Mouse (Mus musculus): ENCODE results near the gene Tmub2. TPM values are rescaled to one million over a fixed set of nuclear protein-coding genes. Genes with fewer than 3 reads are reported as not detected.

Gene Tmub2
- polyA plus RNA-seq, 1 experiment from 2014 or later = 40.9 TPM

DNA sequence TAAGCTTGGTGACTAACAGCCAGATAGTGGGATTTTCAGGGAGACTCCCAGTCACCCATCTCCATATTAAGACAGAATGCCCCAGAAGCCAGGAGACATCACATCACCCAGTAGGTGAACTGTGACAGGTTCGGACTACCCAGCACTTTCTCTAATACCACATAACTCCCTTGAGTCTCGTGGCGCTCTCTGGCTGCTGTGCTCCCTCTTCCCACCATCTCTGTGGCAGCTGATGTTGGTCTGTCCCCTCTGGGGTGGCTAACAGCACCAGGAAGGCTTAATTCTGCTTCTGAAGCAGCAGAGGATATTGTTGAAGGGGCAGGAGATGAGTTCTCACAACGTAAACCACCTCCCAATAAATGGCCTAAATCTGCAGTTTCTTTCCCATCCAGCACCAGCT lies 27.2 kb downstream of the Tmub2 start:
- Histone ChIP-seq H3K9me3 (replicated peaks; ENCODE audit: control insufficient read depth, low read length) (no peaks in the 10 kb centered on the region), H3K4me3 (ENCODE audit: low read depth, low read length) (no peak overlapping the region), H3K4me1 (ENCODE audit: control insufficient read depth, insufficient read depth, low read length) (peaks cover 10% of the 10 kb centered on the region), H3K27me3 (ENCODE audit: control insufficient read depth, insufficient read depth, low read length) (no peaks in the 10 kb centered on the region), H3K4me2 (ENCODE audit: low read depth, low read length) (no peak overlapping the region), H3K27ac (replicated peaks; ENCODE audit: low read depth, low read length) (no peak overlapping the region), H3K36me3 (replicated peaks; ENCODE audit: control insufficient read depth, insufficient read depth, low read depth, low read length) (peaks cover 7% of the 10 kb centered on the region; the same call in 1 of the 2 replicates), H3K9ac (replicated peaks; ENCODE audit: low read length) (no peak overlapping the region)
- no peak for DNase-seq (ENCODE audit: low spot score)
- 71% methylated on average over 4 of the region's 4 CpGs for WGBS
- ATAC-seq (replicated peaks; ENCODE audit: insufficient number of reproducible peaks, low FRiP score, low TSS enrichment, low read depth) = no peak

DNA sequence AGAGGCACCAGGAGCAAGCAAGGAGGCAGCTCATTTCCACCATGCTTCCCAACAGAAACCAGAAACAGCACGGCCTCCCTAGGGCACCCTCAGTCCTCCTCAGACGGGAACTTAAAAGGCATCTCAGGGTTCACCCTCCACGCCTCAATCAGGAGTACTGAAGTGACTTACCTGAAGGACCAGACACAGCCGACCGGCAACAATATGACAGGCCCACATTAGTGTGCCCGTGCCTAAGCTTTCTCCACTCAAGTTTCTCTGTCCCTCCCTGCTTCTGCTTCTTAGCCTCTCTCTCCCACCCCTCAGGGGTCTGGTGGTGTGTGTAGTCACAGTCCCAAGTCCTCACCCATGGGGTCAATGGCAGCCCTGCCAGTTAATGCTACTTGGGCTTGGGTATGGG lies 27.9 kb downstream of the Tmub2 start:
- Histone ChIP-seq H3K9me3 (replicated peaks; ENCODE audit: control insufficient read depth, low read length) (no peaks in the 10 kb centered on the region), H3K4me1 (ENCODE audit: control insufficient read depth, insufficient read depth, low read length) (peaks cover 10% of the 10 kb centered on the region), H3K27me3 (ENCODE audit: control insufficient read depth, insufficient read depth, low read length) (no peaks in the 10 kb centered on the region), H3K4me3 (ENCODE audit: low read depth, low read length) (no peak overlapping the region), H3K36me3 (replicated peaks; ENCODE audit: control insufficient read depth, insufficient read depth, low read depth, low read length) (peaks cover 3% of the 10 kb centered on the region; the same call in 1 of the 2 replicates), H3K27ac (replicated peaks; ENCODE audit: low read depth, low read length) (no peak overlapping the region), H3K4me2 (ENCODE audit: low read depth, low read length) (no peak overlapping the region), H3K9ac (replicated peaks; ENCODE audit: low read length) (no peak overlapping the region)
- WGBS = 83% methylated on average over 6 of the region's 6 CpGs
- DNase-seq (ENCODE audit: low spot score) (no peak), ATAC-seq (replicated peaks; ENCODE audit: insufficient number of reproducible peaks, low FRiP score, low TSS enrichment, low read depth) (no peak)

DNA sequence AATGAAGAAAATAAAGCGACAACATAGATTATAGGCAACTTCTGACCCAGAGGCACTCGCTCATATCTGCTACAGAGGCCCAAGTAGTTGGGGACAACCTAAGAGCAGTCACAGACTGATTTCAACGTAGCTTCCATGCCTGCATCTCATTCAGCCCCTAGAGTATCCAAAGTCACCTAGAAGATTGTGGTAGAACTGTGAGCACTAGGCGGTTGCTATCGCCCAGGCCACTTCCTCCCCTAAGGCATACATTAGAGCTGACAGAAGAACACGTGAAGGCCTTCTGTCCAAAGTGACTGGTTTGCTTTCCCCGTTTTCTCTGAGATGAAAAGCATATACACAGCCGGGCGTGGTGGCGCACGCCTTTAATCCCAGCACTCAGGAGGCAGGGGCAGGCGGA lies 29.6 kb downstream of the Tmub2 start:
- H3K9me3 ChIP-seq (replicated peaks; ENCODE audit: control insufficient read depth, low read length) = no peaks in the 10 kb centered on the region
- no peak overlapping the region for H3K4me2 ChIP-seq (ENCODE audit: low read depth, low read length)
- no peaks in the 10 kb centered on the region for H3K27me3 ChIP-seq (ENCODE audit: control insufficient read depth, insufficient read depth, low read length)
- no peak for DNase-seq (ENCODE audit: low spot score)
- H3K4me3 ChIP-seq (ENCODE audit: low read depth, low read length) = no peak overlapping the region
- 88% methylated on average over 12 of the region's 12 CpGs for WGBS
- H3K27ac ChIP-seq (replicated peaks; ENCODE audit: low read depth, low read length) = no peak overlapping the region
- peaks cover 10% of the 10 kb centered on the region for H3K4me1 ChIP-seq (ENCODE audit: control insufficient read depth, insufficient read depth, low read length)
- ATAC-seq (replicated peaks; ENCODE audit: insufficient number of reproducible peaks, low FRiP score, low TSS enrichment, low read depth) = no peak
- no peaks in the 10 kb centered on the region; the same call in 1 of the 2 replicates for H3K36me3 ChIP-seq (replicated peaks; ENCODE audit: control insufficient read depth, insufficient read depth, low read depth, low read length)
- no peak overlapping the region for H3K9ac ChIP-seq (replicated peaks; ENCODE audit: low read length)

- Histone ChIP-seq H3K36me3 (replicated peaks; ENCODE audit: control insufficient read depth, insufficient read depth, low read depth, low read length) (no peaks in the 10 kb centered on the region; the same call in 1 of the 2 replicates), H3K27ac (replicated peaks; ENCODE audit: low read depth, low read length) (peak overlapping the region; percentile 99), H3K9me3 (replicated peaks; ENCODE audit: control insufficient read depth, low read length) (no peaks in the 10 kb centered on the region), H3K4me3 (ENCODE audit: low read depth, low read length) (peak overlapping the region; percentile 100), H3K4me2 (ENCODE audit: low read depth, low read length) (peak overlapping the region; percentile 90), H3K4me1 (ENCODE audit: control insufficient read depth, insufficient read depth, low read length) (peaks cover 8% of the 10 kb centered on the region), H3K9ac (replicated peaks; ENCODE audit: low read length) (peak overlapping the region; percentile 100), H3K27me3 (ENCODE audit: control insufficient read depth, insufficient read depth, low read length) (no peaks in the 10 kb centered on the region)
- peak; percentile 16 for DNase-seq (ENCODE audit: low spot score)
- WGBS = 13% methylated on average over 14 of the region's 14 CpGs
- peak; percentile 8; the same call in 1 of the 2 replicates for ATAC-seq (replicated peaks; ENCODE audit: insufficient number of reproducible peaks, low FRiP score, low TSS enrichment, low read depth)
Observed at GRCm38 (mm10) chr11:102315690-102316571, 31.2 kb downstream of the Tmub2 start.

DNA sequence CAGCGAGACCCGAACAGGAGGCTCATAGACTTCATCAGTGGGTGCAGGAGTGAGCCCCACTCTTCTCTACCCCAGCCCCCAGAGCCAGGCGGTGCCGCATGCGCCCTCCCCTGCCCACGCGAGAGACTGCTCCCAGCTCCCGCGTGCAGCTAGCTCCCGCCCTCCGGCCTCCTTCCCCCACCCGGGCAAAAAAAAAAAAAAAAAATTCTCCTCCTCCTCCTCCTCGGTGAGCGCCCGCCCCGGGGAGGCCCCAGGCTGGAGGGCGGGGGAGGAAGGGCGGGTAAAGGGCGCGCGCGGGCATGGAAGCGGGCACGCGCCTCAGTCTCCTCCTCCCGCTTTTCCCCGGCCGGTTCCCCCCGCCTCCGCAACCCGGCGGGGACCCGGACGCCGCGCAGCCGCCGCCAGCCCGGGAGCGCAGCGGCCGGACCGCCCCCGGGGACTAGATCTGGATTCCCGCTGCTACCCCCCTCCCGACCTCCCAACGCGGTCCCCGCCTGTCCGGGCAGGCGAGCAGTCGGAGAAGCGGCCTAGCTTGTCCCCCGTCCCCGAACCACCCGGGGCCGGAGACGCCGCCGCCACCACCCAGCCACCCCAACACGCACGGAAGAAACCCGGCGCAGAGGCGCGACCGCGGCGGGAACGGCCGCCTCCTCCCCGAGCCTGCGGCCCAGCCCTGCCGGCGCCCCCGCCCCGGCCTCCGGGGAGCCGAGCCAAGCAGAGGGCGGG lies 32.0 kb downstream of the Tmub2 start:
- Histone ChIP-seq H3K4me2 (ENCODE audit: low read depth, low read length) (peak overlapping the region; percentile 90), H3K36me3 (replicated peaks; ENCODE audit: control insufficient read depth, insufficient read depth, low read depth, low read length) (no peaks in the 10 kb centered on the region; the same call in 1 of the 2 replicates), H3K9me3 (replicated peaks; ENCODE audit: control insufficient read depth, low read length) (no peaks in the 10 kb centered on the region), H3K27ac (replicated peaks; ENCODE audit: low read depth, low read length) (peak overlapping the region; percentile 99), H3K9ac (replicated peaks; ENCODE audit: low read length) (peak overlapping the region; percentile 100), H3K4me3 (ENCODE audit: low read depth, low read length) (peak overlapping the region; percentile 100), H3K27me3 (ENCODE audit: control insufficient read depth, insufficient read depth, low read length) (no peaks in the 10 kb centered on the region), H3K4me1 (ENCODE audit: control insufficient read depth, insufficient read depth, low read length) (peaks cover 4% of the 10 kb centered on the region; the same call in 1 of the 2 replicates)
- DNase-seq (ENCODE audit: low spot score) (peak; percentile 92), ATAC-seq (replicated peaks; ENCODE audit: insufficient number of reproducible peaks, low FRiP score, low TSS enrichment, low read depth) (peak; percentile 35; the same call in 1 of the 2 replicates)
- WGBS = under 1% methylated on average over 53 of the region's 80 CpGs

DNA sequence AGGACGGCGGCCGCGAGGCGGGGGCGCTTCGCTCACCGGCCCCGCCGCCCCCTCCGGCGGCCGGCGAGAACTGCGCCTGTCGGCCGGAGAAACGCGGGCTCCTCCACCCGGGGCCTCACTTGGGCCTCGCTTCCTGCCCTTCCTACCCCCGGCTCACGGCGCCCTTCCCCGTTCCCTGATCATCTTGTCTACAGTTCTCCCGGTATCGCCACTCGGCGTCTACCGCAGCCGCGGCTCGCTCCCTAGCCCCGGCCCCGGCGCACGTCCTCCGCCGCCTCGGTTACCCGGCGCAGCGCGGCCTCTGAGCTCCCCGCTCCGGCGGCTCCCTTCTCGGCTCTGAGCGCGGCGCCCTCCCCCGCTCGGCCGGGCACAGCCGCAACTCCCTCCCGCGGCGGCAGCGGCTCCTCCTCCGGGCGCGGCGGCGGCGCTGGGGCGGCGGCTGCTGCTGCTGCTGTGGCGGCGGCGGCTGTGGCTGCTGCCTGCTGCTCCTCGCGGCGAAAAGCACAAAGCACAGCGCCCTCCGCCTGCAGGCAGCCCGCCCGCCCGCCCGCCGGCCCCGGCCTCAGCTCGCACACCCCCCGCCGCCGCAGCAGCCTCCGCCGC lies 32.7 kb downstream of the Tmub2 start:
- 0 out of 2 replicates have a peak, but pooled peaks have one; percentile 11 for ATAC-seq (replicated peaks; ENCODE audit: insufficient number of reproducible peaks, low FRiP score, low TSS enrichment, low read depth)
- peaks cover 4% of the 10 kb centered on the region; the same call in 1 of the 2 replicates for H3K4me1 ChIP-seq (ENCODE audit: control insufficient read depth, insufficient read depth, low read length)

DNA sequence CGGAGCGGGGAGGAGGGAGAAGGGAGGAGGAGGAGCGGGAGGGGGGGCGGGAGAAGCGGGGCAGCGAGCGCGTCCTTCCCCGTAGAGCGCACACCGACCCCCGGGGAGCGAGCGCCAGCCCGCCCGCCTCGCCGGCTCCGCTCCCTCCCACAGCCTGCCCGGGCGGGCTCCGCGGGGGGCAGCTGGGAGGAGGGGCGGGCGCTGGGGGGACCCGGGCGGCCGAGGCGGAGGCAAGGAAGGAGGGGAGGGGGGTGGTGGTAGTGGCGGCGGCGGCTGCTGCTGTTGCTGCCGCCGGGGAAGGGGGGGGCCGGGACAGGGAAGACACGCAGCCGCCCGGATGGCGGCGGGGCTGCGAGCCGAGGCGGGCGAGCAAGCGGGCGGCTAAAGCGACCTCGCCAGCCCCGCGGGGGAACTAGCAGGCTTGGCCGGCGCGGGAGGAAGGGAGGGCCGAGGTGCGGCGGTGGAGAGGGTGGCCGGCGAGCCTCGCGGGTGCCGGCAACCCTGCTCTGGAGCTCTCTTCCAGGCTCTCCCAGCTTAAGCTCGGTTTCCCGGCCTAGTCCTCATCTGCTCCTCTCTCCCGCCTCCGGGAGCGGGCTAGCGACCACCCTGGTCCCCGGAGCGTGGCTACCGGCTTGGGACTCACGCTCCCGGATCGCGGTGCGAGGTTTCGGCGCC lies 33.3 kb downstream of the Tmub2 start:
- DNase-seq (ENCODE audit: low spot score) (peak; percentile 78), ATAC-seq (replicated peaks; ENCODE audit: insufficient number of reproducible peaks, low FRiP score, low TSS enrichment, low read depth) (peak; percentile 58)
- H3K4me2 ChIP-seq (ENCODE audit: low read depth, low read length) = peak overlapping the region; percentile 90
- H3K36me3 ChIP-seq (replicated peaks; ENCODE audit: control insufficient read depth, insufficient read depth, low read depth, low read length) = no peaks in the 10 kb centered on the region; the same call in 1 of the 2 replicates
- H3K9ac ChIP-seq (replicated peaks; ENCODE audit: low read length) = peak overlapping the region; percentile 100
- WGBS = 0% methylated on average over 47 of the region's 77 CpGs
- H3K27me3 ChIP-seq (ENCODE audit: control insufficient read depth, insufficient read depth, low read length) = no peaks in the 10 kb centered on the region
- H3K9me3 ChIP-seq (replicated peaks; ENCODE audit: control insufficient read depth, low read length) = no peaks in the 10 kb centered on the region
- H3K4me3 ChIP-seq (ENCODE audit: low read depth, low read length) = peak overlapping the region; percentile 100
- peaks cover 4% of the 10 kb centered on the region; the same call in 1 of the 2 replicates for H3K4me1 ChIP-seq (ENCODE audit: control insufficient read depth, insufficient read depth, low read length)
- H3K27ac ChIP-seq (replicated peaks; ENCODE audit: low read depth, low read length) = peak overlapping the region; percentile 99

More for the DNA sequence above, 32.7 kb downstream of the Tmub2 start:
- Histone ChIP-seq H3K9me3 (replicated peaks; ENCODE audit: control insufficient read depth, low read length) (no peaks in the 10 kb centered on the region), H3K27ac (replicated peaks; ENCODE audit: low read depth, low read length) (peak overlapping the region; percentile 99), H3K27me3 (ENCODE audit: control insufficient read depth, insufficient read depth, low read length) (no peaks in the 10 kb centered on the region), H3K9ac (replicated peaks; ENCODE audit: low read length) (peak overlapping the region; percentile 100), H3K4me2 (ENCODE audit: low read depth, low read length) (peak overlapping the region; percentile 90), H3K4me3 (ENCODE audit: low read depth, low read length) (peak overlapping the region; percentile 100), H3K36me3 (replicated peaks; ENCODE audit: control insufficient read depth, insufficient read depth, low read depth, low read length) (no peaks in the 10 kb centered on the region; the same call in 1 of the 2 replicates)
- under 1% methylated on average over 60 of the region's 87 CpGs for WGBS
- peak; percentile 74 for DNase-seq (ENCODE audit: low spot score)
